Mouse (Mus musculus) Patski (cell line): Measurements from ENCODE around the gene Gzmk. TPM values are rescaled to one million over a fixed set of nuclear protein-coding genes. Genes with fewer than 3 reads are reported as not detected.

Experiments
- ATAC-seq: fragments of 100-300 bp; one replicate; pipeline ENCODE4 v1.8.0; 2021
- CTCF ChIA-PET: fragments of 350-600 bp; sonication (Branson Sonifier 250); formaldehyde crosslinking; loops from one replicate; lab custom pipeline; 2022; ENCODE audit warnings: inconsistent platforms; lab: Charles Lee
- POLR2A ChIA-PET: fragments of 350-600 bp; sonication (Branson Sonifier 250); formaldehyde crosslinking; loops from one replicate; lab custom pipeline; 2022; ENCODE audit warnings: antibody characterized with exemption, inconsistent platforms; lab: Charles Lee
- DNase-seq: peaks from one replicate; pipeline ENCODE4 v3.0.0-alpha.2; 2011; ENCODE audit warnings: low read depth, low spot score
- H3K27me3 ChIP-seq: fragments of 371-371 bp; one replicate; pipeline ENCODE4 v1.5.1; 2021
- CTCF ChIP-seq: fragments of 100-300 bp; IDR thresholded peaks from one replicate; pipeline ENCODE4 v1.5.1; 2021
- in situ Hi-C: fragments of 300-500 bp; cut with MboI; formaldehyde crosslinking; loops from 3 replicates; pipeline ENCODE4 v1.11.1; 2018; ENCODE audit warnings: low pct_unique_long_range_greater_than_20kb, mixed read lengths
- polyA plus RNA-seq: library from polyadenylated mRNA; unstranded; gene quantifications from one replicate; pipeline ENCODE4 v1.2.3, GENCODE M21; 2021

Gene Gzmk
- polyA plus RNA-seq, 1 experiment from 2014 or later = not detected

- in situ Hi-C loops = no loop called here
- ChIA-PET CTCF (no interaction called here), POLR2A (no interaction called here)
- DNase-seq (no peak), ATAC-seq (no peak)
- no peak for TF ChIP-seq CTCF
- no peaks in the 10 kb centered on the region for H3K27me3 ChIP-seq
Observed at GRCm38 (mm10) chr13:113209624-113210023, 16.1 kb downstream of the Gzmk start, which contains the start of gene Esm1. TSS of gene Esm1 (plus strand) at chr13:113209659.

- no peaks in the 10 kb centered on the region for H3K27me3 ChIP-seq
- no peak for TF ChIP-seq CTCF
- ChIA-PET POLR2A (no interaction called here), CTCF (no interaction called here)
- in situ Hi-C loops = no loop called here
- no peak for ATAC-seq
- no peak for DNase-seq
Observed at GRCm38 (mm10) chr13:113205346-113205745, 20.4 kb downstream of the Gzmk start.

- no peak for TF ChIP-seq CTCF
- H3K27me3 ChIP-seq = no peaks in the 10 kb centered on the region
- DNase-seq = no peak
- ChIA-PET CTCF (no interaction called here), POLR2A (no interaction called here)
- no peak for ATAC-seq
- in situ Hi-C loops = no loop called here
Observed at GRCm38 (mm10) chr13:113203146-113203545, 22.6 kb downstream of the Gzmk start.

- POLR2A ChIA-PET = interaction anchor here (0.6 to 0.7 kb wide), 2 partner anchors 12 to 14 kb away, joined by 3 to 7 read pairs; no protein-coding TSS in a partner anchor
- TF ChIP-seq CTCF = no peak
- no peaks in the 10 kb centered on the region for H3K27me3 ChIP-seq
- no peak for DNase-seq
- peak; percentile 14 for ATAC-seq
- in situ Hi-C loops = no loop called here
- CTCF ChIA-PET = no interaction called here
Observed at GRCm38 (mm10) chr13:113202184-113202583, 23.5 kb downstream of the Gzmk start.

GRCm38 (mm10) chr13:113201631-113202030, 24.1 kb downstream of the Gzmk start:
- ATAC-seq (no peak), DNase-seq (no peak)
- in situ Hi-C loops = no loop called here
- no peaks in the 10 kb centered on the region for H3K27me3 ChIP-seq
- ChIA-PET CTCF (no interaction called here), POLR2A (interaction anchor here (0.6 kb wide), 1 partner anchor 11 kb away, joined by 7 read pairs; no protein-coding TSS in a partner anchor)
- TF ChIP-seq CTCF = no peak

GRCm38 (mm10) chr13:113200726-113201125, 25.0 kb downstream of the Gzmk start:
- POLR2A ChIA-PET = no interaction called here
- no peak for TF ChIP-seq CTCF
- in situ Hi-C loops = no loop called here

GRCm38 (mm10) chr13:113199331-113199730, 26.4 kb downstream of the Gzmk start:
- TF ChIP-seq CTCF = no peak
- ChIA-PET CTCF (no interaction called here), POLR2A (no interaction called here)
- ATAC-seq (no peak), DNase-seq (no peak)
- in situ Hi-C loops = no loop called here
- H3K27me3 ChIP-seq = no peaks in the 10 kb centered on the region

More at GRCm38 (mm10) chr13:113200726-113201125, 25.0 kb downstream of the Gzmk start:
- CTCF ChIA-PET = no interaction called here
- no peaks in the 10 kb centered on the region for H3K27me3 ChIP-seq
- ATAC-seq (no peak), DNase-seq (no peak)

GRCm38 (mm10) chr13:113197872-113198502, 27.7 kb downstream of the Gzmk start:
- ChIA-PET POLR2A (no interaction called here), CTCF (no interaction called here)
- no peak for TF ChIP-seq CTCF
- H3K27me3 ChIP-seq = no peaks in the 10 kb centered on the region
- DNase-seq (no peak), ATAC-seq (no peak)
- in situ Hi-C loops = no loop called here

GRCm38 (mm10) chr13:113196808-113197674, 28.7 kb downstream of the Gzmk start:
- CTCF ChIA-PET = interaction anchor here (1.0 kb wide), 1 partner anchor 14 kb away, joined by 3 read pairs; no protein-coding TSS in a partner anchor
- DNase-seq (no peak), ATAC-seq (peak; percentile 57)
- in situ Hi-C loops = no loop called here
- TF ChIP-seq CTCF = no peak
- POLR2A ChIA-PET = no interaction called here
- no peaks in the 10 kb centered on the region for H3K27me3 ChIP-seq

- no peaks in the 10 kb centered on the region for H3K27me3 ChIP-seq
- DNase-seq (no peak), ATAC-seq (no peak)
- ChIA-PET POLR2A (interaction anchor here (0.6 kb wide), 1 partner anchor 32 kb away, joined by 4 read pairs; no protein-coding TSS in a partner anchor), CTCF (interaction anchor here (1.3 kb wide), 1 partner anchor 9 kb away, joined by 3 read pairs; no protein-coding TSS in a partner anchor)
- in situ Hi-C loops = no loop called here
- no peak for TF ChIP-seq CTCF
Observed at GRCm38 (mm10) chr13:113183720-113184119, 42.0 kb downstream of the Gzmk start.
